Mouse (Mus musculus) ES-E14 (cell line): Measurements from ENCODE around the gene Angptl4. TPM values are rescaled to one million over a fixed set of nuclear protein-coding genes. Genes with fewer than 3 reads are reported as not detected.

ENCODE experiments used
- DNase-seq: peaks from one replicate; pipeline ENCODE4 v3.0.0-alpha.2; 2013; ENCODE audit warnings: low read depth, low spot score
- H3K27ac ChIP-seq: 2 replicates; pipeline ENCODE4 v1.5.1; 2012; ENCODE audit warnings: low read depth, mild to moderate bottlenecking, low read length, moderate library complexity, mixed read lengths; ENCODE audit not compliant: poor library complexity, insufficient read depth, severe bottlenecking
- H3K36me3 ChIP-seq: 2 replicates; pipeline ENCODE4 v1.6.1; 2012; ENCODE audit warnings: mild to moderate bottlenecking, low read length, moderate library complexity, mixed read lengths; ENCODE audit not compliant: control insufficient read depth, poor library complexity, insufficient read depth, severe bottlenecking
- H3K4me1 ChIP-seq, 2 experiments: fragments of 150-350 bp in 1 of 2; sonication (generic) in 1 of 2; 2 replicates each; pipeline ENCODE4 v1.6.1; 2012; ENCODE audit warnings: low read length in 2 of 2, mild to moderate bottlenecking in 1 of 2, mixed read lengths in 1 of 2; ENCODE audit not compliant: control insufficient read depth in 2 of 2, insufficient read depth in 2 of 2, poor library complexity in 1 of 2
- H3K4me3 ChIP-seq, 2 experiments: fragments of 150-350 bp in 1 of 2; sonication (generic) in 1 of 2; 2 replicates each; pipeline ENCODE4 v1.5.1; 2012; ENCODE audit warnings: low read length in 2 of 2, low read depth in 1 of 2, mild to moderate bottlenecking in 1 of 2, mixed read lengths in 1 of 2; ENCODE audit not compliant: insufficient read depth in 1 of 2, poor library complexity in 1 of 2, severe bottlenecking in 1 of 2
- H3K9ac ChIP-seq: 2 replicates; pipeline ENCODE4 v1.6.1; 2012; ENCODE audit warnings: low read depth, mild to moderate bottlenecking, low read length, mixed read lengths; ENCODE audit not compliant: poor library complexity, insufficient read depth, severe bottlenecking
- H3K9me3 ChIP-seq: fragments of 150-350 bp; sonication (generic); 2 replicates; pipeline ENCODE4 v1.6.1; 2012; ENCODE audit warnings: low read depth, mild to moderate bottlenecking, low read length; ENCODE audit not compliant: control insufficient read depth, insufficient read depth
- CHD2 ChIP-seq: IDR thresholded peaks from 2 replicates; pipeline ENCODE4 v1.6.1; 2014; ENCODE audit warnings: mild to moderate bottlenecking, low read depth, low read length, inconsistent platforms
- HCFC1 ChIP-seq: IDR thresholded peaks from 2 replicates; pipeline ENCODE4 v1.6.1; 2012; ENCODE audit warnings: low read length, inconsistent platforms, borderline replicate concordance; ENCODE audit not compliant: insufficient read depth
- MAFK ChIP-seq: IDR thresholded peaks from 2 replicates; pipeline ENCODE4 v1.6.1; 2014; ENCODE audit warnings: mild to moderate bottlenecking, low read depth, low read length, inconsistent platforms; ENCODE audit not compliant: insufficient read depth
- ZC3H11A ChIP-seq: IDR thresholded peaks from 2 replicates; pipeline ENCODE4 v1.6.1; 2012; ENCODE audit warnings: low read depth, mild to moderate bottlenecking, inconsistent platforms, low read length, borderline replicate concordance
- ZNF384 ChIP-seq: IDR thresholded peaks from 2 replicates; pipeline ENCODE4 v1.6.1; 2012; ENCODE audit warnings: low read depth, low read length, inconsistent platforms
- in situ Hi-C, 2 experiments: fragments of 600-800 bp; cut with MboI; formaldehyde crosslinking; loops; one replicate each; pipeline ENCODE4 v1.15.1; 2025; ENCODE audit warnings: low sequenced_read_pairs in 2 of 2, inconsistent platforms in 1 of 2; ENCODE audit not compliant: unreplicated experiment in 2 of 2
- total RNA-seq: library from RNA; depleted of rRNA; stranded (reverse); fragments of 300-350 nt; gene quantifications from 2 replicates; pipeline ENCODE4 v1.2.3, GENCODE M21; 2012

Gene Angptl4
- total RNA-seq, 1 experiment: 30.5 TPM

- Histone ChIP-seq H3K4me1 (peaks cover 12 to 18% of the 10 kb centered on the region in 2 experiments), H3K36me3 (no peaks in the 10 kb centered on the region), H3K4me3 (no peak overlapping the region), H3K9ac (no peak overlapping the region), H3K27ac (no peak overlapping the region), H3K9me3 (no peaks in the 10 kb centered on the region)
- TF ChIP-seq HCFC1: no peak
- TF ChIP-seq ZNF384: no peak
- no peak for TF ChIP-seq CHD2
- no peak for TF ChIP-seq ZC3H11A
- TF ChIP-seq MAFK: no peak
- DNase-seq: no peak
- in situ Hi-C loops: no loop called here
Observed at GRCm38 (mm10) chr17:33812990-33813389, 31.4 kb upstream of the Angptl4 start.

- no peak for DNase-seq
- Histone ChIP-seq H3K36me3 (no peaks in the 10 kb centered on the region), H3K4me3 (no peak overlapping the region), H3K4me1 (peaks cover 12 to 18% of the 10 kb centered on the region in 2 experiments), H3K27ac (no peak overlapping the region), H3K9me3 (no peaks in the 10 kb centered on the region), H3K9ac (no peak overlapping the region)
- no peak for TF ChIP-seq MAFK
- no peak for TF ChIP-seq ZC3H11A
- no peak for TF ChIP-seq ZNF384
- TF ChIP-seq CHD2: no peak
- no peak for TF ChIP-seq HCFC1
- in situ Hi-C loops: no loop called here
Observed at GRCm38 (mm10) chr17:33812475-33812874, 30.8 kb upstream of the Angptl4 start.

DNA sequence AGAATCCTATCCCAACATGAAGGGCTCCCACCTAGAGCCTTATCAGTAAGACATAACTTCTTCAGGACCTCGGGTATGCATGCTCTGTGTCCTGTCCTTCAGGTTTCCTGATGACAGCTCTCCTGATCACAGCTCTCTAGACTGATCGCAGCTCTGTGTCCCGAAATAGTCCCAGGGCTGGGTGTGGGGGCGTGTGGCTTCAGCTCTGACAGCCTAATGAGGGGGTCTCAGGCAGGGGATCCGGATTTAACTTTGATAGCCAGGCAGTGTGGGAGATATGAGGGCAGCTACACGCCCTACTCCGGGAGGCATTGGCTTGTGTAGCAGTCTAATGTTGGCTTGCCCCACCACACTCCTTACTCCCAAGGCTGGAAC lies 29.5 kb upstream of the Angptl4 start:
- Histone ChIP-seq H3K4me1 (peaks cover 11 to 22% of the 10 kb centered on the region in 2 experiments), H3K27ac (no peak overlapping the region), H3K4me3 (peak overlapping the region; percentile 83 to 96), H3K36me3 (no peaks in the 10 kb centered on the region), H3K9me3 (no peaks in the 10 kb centered on the region), H3K9ac (peak overlapping the region; percentile 79)
- DNase-seq: no peak
- TF ChIP-seq CHD2 (no peak), ZNF384 (no peak), MAFK (no peak), ZC3H11A (no peak), HCFC1 (no peak)
- in situ Hi-C loops: no loop called here

- TF ChIP-seq CHD2 (peak; percentile 95), ZC3H11A (no peak)
- Histone ChIP-seq H3K4me3 (peak within 1 kb of the TSS; percentile 83 to 96), H3K9ac (peak within 1 kb of the TSS; percentile 79), H3K27ac (no peak within 1 kb of the TSS), H3K4me1 (peaks cover 11 to 23% of the 10 kb centered on the region in 2 experiments), H3K36me3 (no peaks in the 10 kb centered on the region), H3K9me3 (no peaks in the 10 kb centered on the region)
- in situ Hi-C loops: no loop called here
- peak; percentile 99 for DNase-seq
Observed at GRCm38 (mm10) chr17:33810334-33811141, 28.9 kb upstream of the Angptl4 start, which contains the start of gene Kank3. TSS of gene Kank3 (plus strand) at chr17:33810519.
